Mouse (Mus musculus) kidney, embryonic 16.5 days (tissue): ENCODE measurements around the gene Slc16a8. TPM values are rescaled to one million over a fixed set of nuclear protein-coding genes. Genes with fewer than 3 reads are reported as not detected.

Source experiments
- ATAC-seq: fragments of 200-750 bp; cut with Nextera tagmentation; 2 replicates; pipeline ENCODE4 v1.8.0; 2017; ENCODE audit warnings: moderate TSS enrichment; ENCODE audit not compliant: low FRiP score, low TSS enrichment
- H3K27ac ChIP-seq: fragments of 300-500 bp; sonication (generic); 2 replicates; pipeline ENCODE4 v1.5.1; 2014; ENCODE audit warnings: low read length
- H3K27me3 ChIP-seq: fragments of 300-500 bp; sonication (generic); 2 replicates; pipeline ENCODE4 v1.6.1; 2014; ENCODE audit warnings: low read length, control low read depth, mixed read lengths; ENCODE audit not compliant: insufficient read depth
- H3K36me3 ChIP-seq: fragments of 300-500 bp; sonication (generic); 2 replicates; pipeline ENCODE4 v1.6.1; 2014; ENCODE audit warnings: low read length, control low read depth, mixed read lengths; ENCODE audit not compliant: insufficient read depth
- H3K4me1 ChIP-seq: fragments of 300-500 bp; sonication (generic); 2 replicates; pipeline ENCODE4 v1.6.1; 2014; ENCODE audit warnings: low read length, control low read depth, mixed read lengths; ENCODE audit not compliant: insufficient read depth
- H3K4me2 ChIP-seq: fragments of 300-500 bp; sonication (generic); replicated peaks from 2 replicates; pipeline ENCODE4 v1.6.1; 2014; ENCODE audit warnings: low read depth, low read length
- H3K4me3 ChIP-seq: fragments of 300-500 bp; sonication (generic); 2 replicates; pipeline ENCODE4 v1.5.1; 2014; ENCODE audit warnings: mild to moderate bottlenecking, low read length
- H3K9ac ChIP-seq: fragments of 300-500 bp; sonication (generic); replicated peaks from 2 replicates; pipeline ENCODE4 v1.6.1; 2014; ENCODE audit warnings: low read length
- H3K9me3 ChIP-seq: fragments of 300-500 bp; sonication (generic); 2 replicates; pipeline ENCODE4 v1.6.1; 2016; ENCODE audit warnings: low read length, control low read depth
- WGBS: fragments of 180-500 bp; shearing (Covaris S2); extraction: QIAGEN DNeasy Blood & Tissue Kit; methylation state at CpG from one replicate; pipeline ENCODE4 v1.1.7; 2014; 5-methylcytosine and 5-hydroxymethylcytosine counted together
- polyA plus RNA-seq: library from polyadenylated mRNA; unstranded; fragments of >200 nt; fragmentation: Nextera tagmentation; extraction: Ambion mirVana; gene quantifications from 2 replicates; pipeline ENCODE4 v1.2.1, GENCODE M21; 2015

Slc16a8 gene
- polyA plus RNA-seq = 0.24 and 0.30 TPM in 2 replicates

DNA sequence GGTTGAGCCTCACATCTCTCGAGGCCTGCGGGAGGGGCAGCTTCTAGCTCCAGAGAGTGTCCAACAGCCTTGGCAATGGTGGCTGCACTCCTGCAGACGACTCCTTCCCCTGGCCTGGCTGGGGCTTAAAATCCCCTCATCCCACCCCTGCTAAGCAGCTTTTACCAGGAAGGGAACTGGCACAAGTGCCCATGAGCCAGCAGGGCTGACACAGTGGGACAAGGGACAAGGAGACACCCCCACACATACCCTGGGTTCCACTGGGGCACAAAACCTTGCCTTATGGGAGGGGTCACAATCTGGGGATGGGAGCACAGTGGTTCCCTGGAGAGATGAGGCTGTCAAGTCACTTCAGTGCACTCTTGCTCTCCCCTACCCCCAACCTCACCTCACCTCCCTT, at the start of gene Slc16a8:
TSS of gene Slc16a8 (minus strand) at position 101 of the 400 bp plus-strand sequence.
- Histone ChIP-seq H3K4me3 (no peak within 1 kb of the TSS), H3K27ac (no peak within 1 kb of the TSS), H3K27me3 (peaks cover 34% of the 10 kb centered on the region), H3K9me3 (no peaks in the 10 kb centered on the region), H3K4me2 (0 out of 2 replicates have a peak within 1 kb of the TSS, but pooled peaks have one; percentile 15), H3K36me3 (no peaks in the 10 kb centered on the region), H3K9ac (no peak within 1 kb of the TSS), H3K4me1 (peaks cover 22% of the 10 kb centered on the region)
- ATAC-seq = no peak
- WGBS = 45% methylated on average over 3 of the region's 3 CpGs

DNA sequence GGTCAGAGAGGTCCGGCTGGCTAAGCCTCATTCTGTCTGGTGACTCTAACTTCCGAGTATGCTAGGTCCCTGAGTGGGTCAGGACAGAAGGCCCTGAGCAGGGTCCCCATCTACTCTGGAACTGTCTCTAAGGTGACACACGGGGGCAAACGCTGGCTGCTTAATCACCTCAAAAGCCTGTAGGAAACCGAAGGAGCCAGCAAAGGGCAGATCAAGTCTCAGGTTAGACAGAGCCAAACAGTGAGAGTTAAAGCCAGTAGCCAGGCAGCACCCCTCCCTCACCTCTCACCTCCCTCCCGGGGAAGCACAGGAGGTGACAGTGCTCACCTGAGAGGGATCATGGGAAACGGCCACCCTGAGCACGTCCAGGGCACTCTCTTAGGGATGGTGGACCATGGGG, 49.2 kb upstream of the Slc16a8 start:
- Histone ChIP-seq H3K27me3 (no peaks in the 10 kb centered on the region), H3K9me3 (no peaks in the 10 kb centered on the region), H3K27ac (no peak overlapping the region), H3K4me3 (no peak overlapping the region), H3K36me3 (peaks cover 7% of the 10 kb centered on the region; the same call in 1 of the 2 replicates), H3K4me2 (no peak overlapping the region), H3K9ac (no peak overlapping the region), H3K4me1 (no peaks in the 10 kb centered on the region)
- no peak for ATAC-seq
- 77% methylated on average over 8 of the region's 8 CpGs for WGBS

DNA sequence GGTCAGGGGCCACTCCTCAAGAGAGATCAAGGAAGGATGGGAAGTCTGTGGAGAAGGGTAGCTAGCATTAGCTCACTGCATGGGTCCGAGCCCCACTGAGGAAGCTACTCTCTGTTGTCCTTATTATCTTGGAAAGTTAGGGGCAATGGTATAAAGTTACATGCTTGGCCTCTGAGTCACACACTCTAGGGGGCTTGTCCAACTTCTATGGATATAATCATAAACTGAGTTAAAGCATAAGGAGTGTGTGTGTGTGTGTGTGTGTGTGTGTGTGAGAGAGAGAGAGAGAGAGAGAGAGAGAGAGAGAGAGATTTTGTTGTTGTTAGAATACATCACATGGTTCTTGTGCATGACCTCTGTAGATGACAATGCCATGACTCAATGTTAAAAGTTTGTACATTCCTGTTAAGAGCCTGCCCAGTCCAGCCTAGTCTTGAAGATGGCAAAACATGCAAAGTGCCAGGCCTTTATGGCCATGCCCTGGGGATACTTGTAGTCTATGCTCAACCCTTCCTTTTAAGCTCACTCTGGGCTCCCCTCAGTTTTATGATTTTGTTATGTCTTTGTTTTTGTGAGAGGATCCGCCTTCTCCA, 45.1 kb upstream of the Slc16a8 start:
- Histone ChIP-seq H3K4me3 (no peak overlapping the region), H3K27ac (no peak overlapping the region), H3K27me3 (no peaks in the 10 kb centered on the region), H3K4me2 (no peak overlapping the region), H3K9ac (no peak overlapping the region), H3K9me3 (no peaks in the 10 kb centered on the region), H3K36me3 (0 out of 2 replicates have a peak, but pooled peaks cover 2% of the 10 kb centered on the region), H3K4me1 (no peaks in the 10 kb centered on the region)
- no peak for ATAC-seq
- WGBS = 74% methylated on average over 2 of the region's 2 CpGs

DNA sequence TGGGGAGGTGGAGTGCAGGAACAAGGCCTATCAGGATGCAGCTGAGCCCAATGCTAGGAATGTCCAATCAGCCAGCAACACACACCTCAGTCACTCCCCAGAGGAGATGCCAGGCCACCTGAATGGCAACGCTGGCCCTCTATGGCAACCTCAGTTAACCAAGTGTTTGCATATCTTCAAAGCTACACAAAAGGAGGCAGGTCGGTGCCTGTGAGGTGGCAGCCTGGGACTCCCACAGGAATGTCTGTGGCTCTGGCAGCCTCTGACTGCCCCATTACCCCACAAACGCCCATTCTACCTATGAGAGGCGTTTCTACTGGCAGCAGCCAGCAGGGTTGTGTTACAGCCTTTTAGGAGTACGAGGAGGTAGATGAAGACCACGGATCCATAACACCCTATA, 44.0 kb upstream of the Slc16a8 start:
- Histone ChIP-seq H3K4me1 (no peaks in the 10 kb centered on the region), H3K27me3 (no peaks in the 10 kb centered on the region), H3K4me3 (no peak overlapping the region), H3K36me3 (0 out of 2 replicates have a peak, but pooled peaks cover 2% of the 10 kb centered on the region), H3K9ac (no peak overlapping the region), H3K27ac (no peak overlapping the region), H3K9me3 (no peaks in the 10 kb centered on the region), H3K4me2 (no peak overlapping the region)
- WGBS = 83% methylated on average over 6 of the region's 6 CpGs
- ATAC-seq = no peak

DNA sequence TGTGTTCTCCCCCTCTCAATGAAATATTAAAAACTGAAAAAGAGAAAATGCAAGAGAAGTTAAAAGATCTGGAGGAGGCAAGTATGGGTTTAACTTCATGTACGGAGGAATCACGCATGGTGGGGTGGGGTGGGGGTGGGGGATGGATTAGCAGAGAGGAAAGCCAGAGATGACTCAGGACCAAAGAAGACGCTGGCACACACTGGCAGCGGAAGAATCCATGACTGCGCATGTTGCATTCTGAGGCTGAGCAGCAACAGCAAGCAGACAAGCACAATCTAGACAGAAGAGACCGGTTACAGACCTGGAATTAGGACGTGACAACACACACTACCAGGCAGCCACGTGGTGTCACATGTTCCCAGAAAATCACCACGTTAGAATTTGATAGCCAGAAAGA, 38.2 kb upstream of the Slc16a8 start:
- Histone ChIP-seq H3K27me3 (no peaks in the 10 kb centered on the region), H3K4me1 (no peaks in the 10 kb centered on the region), H3K36me3 (no peaks in the 10 kb centered on the region), H3K27ac (no peak overlapping the region), H3K4me3 (no peak overlapping the region), H3K4me2 (no peak overlapping the region), H3K9me3 (no peaks in the 10 kb centered on the region), H3K9ac (no peak overlapping the region)
- 87% methylated on average over 9 of the region's 9 CpGs for WGBS
- ATAC-seq = no peak

DNA sequence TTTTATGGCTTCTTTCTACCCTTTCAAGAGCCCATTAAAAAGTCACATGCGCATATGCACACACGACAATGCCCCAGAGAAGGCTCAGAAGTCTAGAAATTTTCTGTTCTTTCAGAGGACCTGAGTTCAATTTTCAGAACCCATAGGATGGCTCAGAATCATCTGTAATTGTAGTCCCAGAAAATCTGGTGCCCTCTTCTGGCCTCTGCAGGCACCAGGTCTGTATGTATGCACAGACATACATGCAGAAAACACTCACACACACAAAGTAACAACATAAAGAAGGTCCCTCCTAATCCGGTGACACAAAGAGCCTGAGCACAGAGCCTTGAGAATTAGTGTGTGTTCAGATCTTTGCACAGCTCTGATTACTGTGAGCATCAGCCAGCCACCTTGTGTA, 35.8 kb upstream of the Slc16a8 start:
- H3K27ac ChIP-seq = no peak overlapping the region
- no peaks in the 10 kb centered on the region; the same call in none of the 2 replicates for H3K36me3 ChIP-seq
- no peak for ATAC-seq
- H3K4me3 ChIP-seq = no peak overlapping the region
- H3K27me3 ChIP-seq = no peaks in the 10 kb centered on the region
- 63% methylated on average over 3 of the region's 3 CpGs for WGBS
- peaks cover 5% of the 10 kb centered on the region; the same call in 1 of the 2 replicates for H3K4me1 ChIP-seq
- H3K9ac ChIP-seq = no peak overlapping the region
- H3K9me3 ChIP-seq = no peaks in the 10 kb centered on the region
- no peak overlapping the region for H3K4me2 ChIP-seq

DNA sequence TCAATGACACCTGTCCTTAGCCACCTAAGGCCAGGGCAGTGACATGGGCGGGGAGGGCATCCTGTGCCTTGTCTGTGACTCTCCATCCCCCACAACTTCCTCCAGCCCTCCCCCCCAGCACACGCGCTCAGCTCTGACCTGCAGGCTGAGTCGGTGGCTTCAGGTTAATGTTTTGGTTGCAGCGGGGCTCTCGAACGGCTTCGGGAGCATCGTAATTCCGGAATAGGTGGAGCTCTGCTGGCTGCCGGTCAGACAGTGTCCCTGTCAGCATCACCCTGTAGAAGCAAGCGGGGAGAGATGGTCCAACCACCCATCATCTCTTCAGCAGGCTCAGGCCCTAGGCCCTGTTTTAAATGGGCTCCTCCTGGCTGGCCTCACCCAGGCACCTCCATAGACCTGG, 34.9 kb upstream of the Slc16a8 start:
- ATAC-seq = no peak
- H3K9me3 ChIP-seq = no peaks in the 10 kb centered on the region
- 52% methylated on average over 12 of the region's 12 CpGs for WGBS
- no peaks in the 10 kb centered on the region; the same call in none of the 2 replicates for H3K36me3 ChIP-seq
- no peak overlapping the region for H3K4me2 ChIP-seq
- no peak overlapping the region for H3K4me3 ChIP-seq
- H3K27me3 ChIP-seq = no peaks in the 10 kb centered on the region
- no peak overlapping the region for H3K9ac ChIP-seq
- no peak overlapping the region for H3K27ac ChIP-seq
- H3K4me1 ChIP-seq = peaks cover 5% of the 10 kb centered on the region; the same call in 1 of the 2 replicates

DNA sequence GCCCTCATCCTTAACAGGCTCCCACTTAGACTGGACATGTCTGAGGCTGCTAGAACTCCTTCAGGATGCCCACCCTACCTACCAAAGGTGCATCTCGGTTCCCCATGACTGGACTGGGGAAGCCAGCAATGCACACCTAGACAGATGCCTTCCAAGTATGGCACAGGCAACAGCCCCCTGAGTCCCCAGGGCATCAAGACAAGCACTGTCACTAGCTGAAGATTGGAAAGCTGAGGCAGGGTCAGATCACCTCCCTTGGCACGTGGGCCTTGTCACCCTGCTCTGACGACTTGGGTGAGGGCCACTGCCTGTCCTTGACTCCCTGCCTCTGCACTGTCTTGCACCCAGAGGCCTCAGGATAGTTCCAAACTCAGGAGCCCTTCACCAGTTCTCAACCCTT, 33.8 kb upstream of the Slc16a8 start:
- Histone ChIP-seq H3K9ac (no peak overlapping the region), H3K9me3 (no peaks in the 10 kb centered on the region), H3K27ac (no peak overlapping the region), H3K4me3 (no peak overlapping the region), H3K4me1 (peaks cover 5% of the 10 kb centered on the region; the same call in 1 of the 2 replicates), H3K27me3 (no peaks in the 10 kb centered on the region), H3K4me2 (no peak overlapping the region), H3K36me3 (no peaks in the 10 kb centered on the region; the same call in none of the 2 replicates)
- ATAC-seq = no peak
- 90% methylated on average over 3 of the region's 3 CpGs for WGBS

DNA sequence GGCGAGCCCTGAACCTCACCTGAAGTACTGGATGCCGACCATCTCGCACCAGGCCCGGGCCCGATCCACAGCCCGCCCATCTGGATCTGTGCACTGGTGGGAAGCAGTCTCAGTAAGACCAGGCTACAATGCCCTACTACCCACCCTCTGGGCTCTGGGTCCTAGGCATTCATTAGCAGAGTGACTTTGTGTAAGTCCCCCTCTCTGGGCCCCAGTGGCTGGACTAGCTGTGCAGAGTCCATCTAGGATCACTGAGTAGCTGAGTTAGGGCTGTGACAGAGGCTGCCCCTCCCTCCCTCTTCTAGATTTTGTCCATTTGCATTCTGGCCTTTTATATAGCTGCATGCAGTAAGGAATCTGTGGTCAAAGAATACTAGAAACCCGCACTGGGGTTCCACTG, 32.5 kb upstream of the Slc16a8 start:
- H3K4me3 ChIP-seq = no peak overlapping the region
- H3K27ac ChIP-seq = peak overlapping the region; percentile 77
- H3K27me3 ChIP-seq = no peaks in the 10 kb centered on the region
- no peaks in the 10 kb centered on the region for H3K9me3 ChIP-seq
- no peak overlapping the region for H3K9ac ChIP-seq
- 93% methylated on average over 7 of the region's 7 CpGs for WGBS
- peaks cover 5% of the 10 kb centered on the region; the same call in 1 of the 2 replicates for H3K4me1 ChIP-seq
- peak; percentile 62; the same call in 1 of the 2 replicates for ATAC-seq
- H3K4me2 ChIP-seq = no peak overlapping the region
- no peaks in the 10 kb centered on the region; the same call in none of the 2 replicates for H3K36me3 ChIP-seq

DNA sequence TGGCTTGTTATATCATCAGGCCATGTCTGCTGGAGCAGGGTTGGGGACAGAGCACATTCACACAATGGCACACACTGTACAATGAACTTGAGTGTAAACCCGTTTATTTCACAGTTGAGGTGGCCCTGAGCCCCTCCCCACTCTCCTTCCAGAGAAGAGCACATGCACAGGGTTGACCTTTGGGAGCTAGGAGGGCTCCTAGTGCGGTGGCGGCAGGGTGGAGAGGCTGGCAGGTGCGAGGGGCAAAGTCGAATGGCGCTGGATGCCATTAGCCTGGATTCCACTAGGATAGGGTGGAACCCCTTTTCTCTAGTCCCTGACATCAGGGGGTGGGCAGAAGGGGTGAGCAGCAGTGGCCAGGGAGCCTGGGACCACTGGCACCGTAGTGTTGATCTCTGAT, 31.6 kb upstream of the Slc16a8 start:
- no peak overlapping the region for H3K4me2 ChIP-seq
- no peaks in the 10 kb centered on the region for H3K27me3 ChIP-seq
- H3K4me3 ChIP-seq = no peak overlapping the region
- ATAC-seq = peak; percentile 21; the same call in 1 of the 2 replicates
- no peaks in the 10 kb centered on the region; the same call in none of the 2 replicates for H3K36me3 ChIP-seq
- peak overlapping the region; percentile 77 for H3K27ac ChIP-seq
- H3K9ac ChIP-seq = no peak overlapping the region; the same call in 1 of the 2 replicates
- WGBS = 77% methylated on average over 7 of the region's 7 CpGs
- H3K4me1 ChIP-seq = peaks cover 5% of the 10 kb centered on the region; the same call in 1 of the 2 replicates
- H3K9me3 ChIP-seq = no peaks in the 10 kb centered on the region
